Mouse (Mus musculus) telencephalon, adult 2 months (tissue): ENCODE measurements at regions not wholly inside any gene's neighbourhood (a gene's known extent, or its start where the extent isn't known, plus 50 kb on each side); places are given as distances from the start of the nearest gene placed in this dataset.

Source experiments
- DNase-seq: peaks from one replicate; pipeline ENCODE4 v3.0.0-alpha.2; 2011; ENCODE audit warnings: low read depth, low spot score

- DNase-seq: no peak
Observed at GRCm38 (mm10) chr9:89532435-89532834, 90.5 kb downstream of the Minar1 start.

- no peak for DNase-seq
Observed at GRCm38 (mm10) chr9:89524137-89524536, 98.8 kb downstream of the Minar1 start.

- DNase-seq: no peak
Observed at GRCm38 (mm10) chr9:89523705-89524104, 99.2 kb downstream of the Minar1 start.

GRCm38 (mm10) chr9:89508407-89509101, 114.4 kb downstream of the Minar1 start:
- DNase-seq: no peak

- DNase-seq: no peak
Observed at GRCm38 (mm10) chr9:89502083-89502482, 120.8 kb downstream of the Minar1 start.

- no peak for DNase-seq
Observed at GRCm38 (mm10) chr9:89497399-89497749, 125.6 kb downstream of the Minar1 start.

- no peak for DNase-seq
Observed at GRCm38 (mm10) chr9:89496729-89497398, 126.1 kb downstream of the Minar1 start.

GRCm38 (mm10) chr9:89487601-89488000, 135.3 kb downstream of the Minar1 start:
- DNase-seq: no peak

- no peak for DNase-seq
Observed at GRCm38 (mm10) chr9:89479406-89479805, 143.5 kb downstream of the Minar1 start.

GRCm38 (mm10) chr9:89461190-89461589, 161.7 kb downstream of the Minar1 start:
- peak; percentile 13 for DNase-seq

GRCm38 (mm10) chr9:89456666-89457065, 166.3 kb downstream of the Minar1 start:
- DNase-seq: no peak

GRCm38 (mm10) chr9:89449656-89450055, 173.3 kb downstream of the Minar1 start:
- DNase-seq: no peak
